Mouse (Mus musculus) thymus, adult 2 months (tissue): ENCODE measurements around the gene Galnt12.

Experiments
- CTCF ChIP-seq: fragments of 200-500 bp; IDR thresholded peaks from 2 replicates; pipeline ENCODE4 v1.5.1; 2012; ENCODE audit warnings: mild to moderate bottlenecking, control low read depth, low read length, moderate library complexity, borderline replicate concordance; ENCODE audit not compliant: control insufficient read depth, poor library complexity, insufficient read depth; ENCODE audit errors: extremely low read depth
- POLR2A ChIP-seq: fragments of 200-500 bp; IDR thresholded peaks from 2 replicates; pipeline ENCODE4 v1.6.1; 2012; ENCODE audit warnings: mild to moderate bottlenecking, low read length, control low read depth, moderate library complexity; ENCODE audit not compliant: control insufficient read depth, poor library complexity, insufficient read depth; ENCODE audit errors: extremely low read depth

DNA sequence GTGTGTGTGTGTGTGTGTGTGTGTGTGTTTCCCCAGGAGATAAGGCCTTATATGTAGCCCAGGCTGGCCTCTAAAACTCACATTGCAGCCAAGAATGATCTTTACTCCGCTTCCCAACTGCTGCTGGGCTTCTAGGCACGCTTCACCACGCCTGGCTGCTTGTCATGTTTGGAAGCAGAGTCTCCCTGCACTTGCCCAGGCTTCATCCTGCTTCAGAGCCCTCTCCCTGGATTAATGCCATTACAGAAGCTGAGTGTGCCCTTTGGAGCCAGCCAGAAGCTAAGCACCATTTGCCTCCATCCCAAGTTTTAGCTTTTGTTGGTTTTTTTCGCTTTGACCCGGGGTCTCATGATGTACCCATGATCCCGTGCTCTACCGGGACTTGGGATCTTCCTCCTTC lies 3.0 kb upstream of the Galnt12 start:
- TF ChIP-seq CTCF (no peak), POLR2A (no peak)
